Mouse (Mus musculus) midbrain, embryonic 10.5 days (tissue): Measurements from ENCODE around the gene Xrn1. TPM values are rescaled to one million over a fixed set of nuclear protein-coding genes. Genes with fewer than 3 reads are reported as not detected.

Experiments used
- DNase-seq: peaks from one replicate; pipeline ENCODE4 v3.0.0-alpha.2; 2017; ENCODE audit warnings: low spot score
- H3K27ac ChIP-seq: fragments of 300-500 bp; sonication (generic); replicated peaks from 2 replicates; pipeline ENCODE4 v1.5.1; 2016; ENCODE audit warnings: mild to moderate bottlenecking
- H3K27me3 ChIP-seq: fragments of 300-500 bp; sonication (generic); 2 replicates; pipeline ENCODE4 v1.6.1; 2016; ENCODE audit warnings: low read depth, mild to moderate bottlenecking; ENCODE audit not compliant: poor library complexity, severe bottlenecking
- H3K36me3 ChIP-seq: fragments of 300-500 bp; sonication (generic); 2 replicates; pipeline ENCODE4 v1.6.1; 2016; ENCODE audit warnings: mild to moderate bottlenecking, moderate library complexity
- H3K4me1 ChIP-seq: fragments of 300-500 bp; sonication (generic); 2 replicates; pipeline ENCODE4 v1.6.1; 2016
- H3K4me3 ChIP-seq: fragments of 300-500 bp; sonication (generic); 2 replicates; pipeline ENCODE4 v1.5.1; 2016; ENCODE audit warnings: mild to moderate bottlenecking, moderate library complexity
- H3K9me3 ChIP-seq: fragments of 300-500 bp; sonication (generic); replicated peaks from 2 replicates; pipeline ENCODE4 v1.6.1; 2016; ENCODE audit warnings: mild to moderate bottlenecking
- WGBS: fragments of 180-500 bp; shearing (Covaris S2); methylation state at CpG from one replicate; pipeline ENCODE4 v1.1.7; 2016; 5-methylcytosine and 5-hydroxymethylcytosine counted together
- polyA plus RNA-seq: library from polyadenylated mRNA; unstranded; fragments of >200 nt; fragmentation: Nextera tagmentation; extraction: Ambion mirVana; gene quantifications from 2 replicates; pipeline ENCODE4 v1.2.1, GENCODE M21; 2016

Xrn1 gene
- polyA plus RNA-seq, 1 experiment from 2014 or later = 19.7 TPM

GRCm38 (mm10) chr9:95979896-95980295, 25.3 kb downstream of the Xrn1 start:
- Histone ChIP-seq H3K36me3 (peaks cover 94% of the 10 kb centered on the region), H3K4me1 (no peaks in the 10 kb centered on the region), H3K4me3 (no peak overlapping the region), H3K27ac (no peak overlapping the region), H3K27me3 (no peaks in the 10 kb centered on the region), H3K9me3 (no peaks in the 10 kb centered on the region)
- DNase-seq = no peak
- WGBS = 90% methylated on average over 6 of the region's 6 CpGs

- no peaks in the 10 kb centered on the region for H3K4me1 ChIP-seq
- H3K27me3 ChIP-seq = no peaks in the 10 kb centered on the region
- WGBS = 94% methylated on average over 2 of the region's 2 CpGs
- H3K36me3 ChIP-seq = peaks cover 88% of the 10 kb centered on the region
- DNase-seq = no peak
- H3K9me3 ChIP-seq = no peaks in the 10 kb centered on the region
- no peak overlapping the region for H3K4me3 ChIP-seq
- H3K27ac ChIP-seq = no peak overlapping the region
Observed at GRCm38 (mm10) chr9:95992255-95992654, 37.7 kb downstream of the Xrn1 start.

- Histone ChIP-seq H3K27ac (no peak overlapping the region), H3K4me3 (no peak overlapping the region), H3K27me3 (no peaks in the 10 kb centered on the region), H3K4me1 (no peaks in the 10 kb centered on the region), H3K36me3 (peaks cover 95% of the 10 kb centered on the region), H3K9me3 (no peaks in the 10 kb centered on the region)
- no peak for DNase-seq
- 87% methylated on average over 7 of the region's 7 CpGs for WGBS
Observed at GRCm38 (mm10) chr9:96004455-96004854, 49.9 kb downstream of the Xrn1 start.

- H3K27me3 ChIP-seq = no peaks in the 10 kb centered on the region
- no peak overlapping the region for H3K27ac ChIP-seq
- H3K9me3 ChIP-seq = no peaks in the 10 kb centered on the region
- H3K4me3 ChIP-seq = no peak overlapping the region
- 96% methylated on average over 7 of the region's 7 CpGs for WGBS
- peaks cover 85% of the 10 kb centered on the region for H3K36me3 ChIP-seq
- DNase-seq = no peak
- no peaks in the 10 kb centered on the region for H3K4me1 ChIP-seq
Observed at GRCm38 (mm10) chr9:96010664-96011063, 56.1 kb downstream of the Xrn1 start.

GRCm38 (mm10) chr9:96023921-96024320, 69.4 kb downstream of the Xrn1 start:
- WGBS = 98% methylated on average over 3 of the region's 3 CpGs
- H3K27me3 ChIP-seq = no peaks in the 10 kb centered on the region
- no peak overlapping the region for H3K4me3 ChIP-seq
- H3K4me1 ChIP-seq = no peaks in the 10 kb centered on the region; the same call in 1 of the 2 replicates
- no peak for DNase-seq
- H3K36me3 ChIP-seq = peaks cover 88% of the 10 kb centered on the region
- no peak overlapping the region for H3K27ac ChIP-seq
- H3K9me3 ChIP-seq = no peaks in the 10 kb centered on the region

- Histone ChIP-seq H3K27me3 (no peaks in the 10 kb centered on the region), H3K4me3 (no peak overlapping the region), H3K27ac (no peak overlapping the region), H3K36me3 (peaks cover 94% of the 10 kb centered on the region), H3K9me3 (no peaks in the 10 kb centered on the region), H3K4me1 (no peaks in the 10 kb centered on the region; the same call in 1 of the 2 replicates)
- DNase-seq = no peak
- WGBS = 28% methylated on average over 3 of the region's 3 CpGs
Observed at GRCm38 (mm10) chr9:96027913-96028312, 73.4 kb downstream of the Xrn1 start.

GRCm38 (mm10) chr9:96028818-96029217, 74.3 kb downstream of the Xrn1 start:
- Histone ChIP-seq H3K36me3 (peaks cover 91% of the 10 kb centered on the region), H3K4me1 (no peaks in the 10 kb centered on the region; the same call in 1 of the 2 replicates), H3K27ac (no peak overlapping the region), H3K4me3 (no peak overlapping the region), H3K9me3 (no peaks in the 10 kb centered on the region), H3K27me3 (no peaks in the 10 kb centered on the region)
- peak; percentile 20 for DNase-seq
- WGBS = 56% methylated on average over 1 of the region's 1 CpGs

GRCm38 (mm10) chr9:96029886-96030285, 75.3 kb downstream of the Xrn1 start:
- 94% methylated on average over 5 of the region's 5 CpGs for WGBS
- Histone ChIP-seq H3K36me3 (peaks cover 95% of the 10 kb centered on the region), H3K4me3 (no peak overlapping the region)

GRCm38 (mm10) chr9:96035371-96036086, 81.0 kb downstream of the Xrn1 start:
- Histone ChIP-seq H3K9me3 (no peaks in the 10 kb centered on the region), H3K27ac (no peak overlapping the region), H3K27me3 (no peaks in the 10 kb centered on the region), H3K36me3 (peaks cover 95% of the 10 kb centered on the region), H3K4me3 (no peak overlapping the region), H3K4me1 (no peaks in the 10 kb centered on the region)
- DNase-seq = no peak
- 85% methylated on average over 3 of the region's 3 CpGs for WGBS

More at GRCm38 (mm10) chr9:96029886-96030285, 75.3 kb downstream of the Xrn1 start:
- Histone ChIP-seq H3K27me3 (no peaks in the 10 kb centered on the region), H3K9me3 (no peaks in the 10 kb centered on the region), H3K27ac (no peak overlapping the region), H3K4me1 (no peaks in the 10 kb centered on the region; the same call in 1 of the 2 replicates)
- no peak for DNase-seq

GRCm38 (mm10) chr9:96044214-96044613, 89.7 kb downstream of the Xrn1 start:
- no peaks in the 10 kb centered on the region for H3K27me3 ChIP-seq
- no peaks in the 10 kb centered on the region; the same call in 1 of the 2 replicates for H3K9me3 ChIP-seq
- DNase-seq = no peak
- H3K36me3 ChIP-seq = peaks cover 89% of the 10 kb centered on the region
- H3K4me3 ChIP-seq = no peak overlapping the region
- no peaks in the 10 kb centered on the region for H3K4me1 ChIP-seq
- H3K27ac ChIP-seq = no peak overlapping the region
- WGBS = 94% methylated on average over 3 of the region's 3 CpGs

GRCm38 (mm10) chr9:96051501-96051900, 96.9 kb downstream of the Xrn1 start:
- H3K36me3 ChIP-seq = peaks cover 93% of the 10 kb centered on the region
- H3K4me1 ChIP-seq = no peaks in the 10 kb centered on the region
- 94% methylated on average over 4 of the region's 4 CpGs for WGBS

GRCm38 (mm10) chr9:96054878-96055277, 100.3 kb downstream of the Xrn1 start:
- Histone ChIP-seq H3K4me1 (no peaks in the 10 kb centered on the region), H3K27ac (no peak overlapping the region), H3K4me3 (no peak overlapping the region), H3K27me3 (no peaks in the 10 kb centered on the region), H3K9me3 (no peaks in the 10 kb centered on the region; the same call in 1 of the 2 replicates), H3K36me3 (peaks cover 92% of the 10 kb centered on the region)
- DNase-seq = no peak
- 93% methylated on average over 5 of the region's 5 CpGs for WGBS

More at GRCm38 (mm10) chr9:96051501-96051900, 96.9 kb downstream of the Xrn1 start:
- H3K27ac ChIP-seq = no peak overlapping the region
- H3K27me3 ChIP-seq = no peaks in the 10 kb centered on the region
- no peaks in the 10 kb centered on the region; the same call in 1 of the 2 replicates for H3K9me3 ChIP-seq
- DNase-seq = no peak
- H3K4me3 ChIP-seq = no peak overlapping the region

GRCm38 (mm10) chr9:96056417-96057223, 102.1 kb downstream of the Xrn1 start:
- H3K4me1 ChIP-seq = no peaks in the 10 kb centered on the region
- DNase-seq = no peak
- peaks cover 79% of the 10 kb centered on the region for H3K36me3 ChIP-seq
- H3K4me3 ChIP-seq = no peak overlapping the region
- H3K9me3 ChIP-seq = no peaks in the 10 kb centered on the region; the same call in 1 of the 2 replicates
- no peaks in the 10 kb centered on the region for H3K27me3 ChIP-seq
- no peak overlapping the region for H3K27ac ChIP-seq
- 93% methylated on average over 6 of the region's 6 CpGs for WGBS
